Mouse (Mus musculus) lung, postnatal 14 days (tissue): ENCODE measurements around the gene B4galnt1.

Source experiments
- DNase-seq: peaks from one replicate; pipeline ENCODE4 v3.0.0; 2021

B4galnt1 gene

DNA sequence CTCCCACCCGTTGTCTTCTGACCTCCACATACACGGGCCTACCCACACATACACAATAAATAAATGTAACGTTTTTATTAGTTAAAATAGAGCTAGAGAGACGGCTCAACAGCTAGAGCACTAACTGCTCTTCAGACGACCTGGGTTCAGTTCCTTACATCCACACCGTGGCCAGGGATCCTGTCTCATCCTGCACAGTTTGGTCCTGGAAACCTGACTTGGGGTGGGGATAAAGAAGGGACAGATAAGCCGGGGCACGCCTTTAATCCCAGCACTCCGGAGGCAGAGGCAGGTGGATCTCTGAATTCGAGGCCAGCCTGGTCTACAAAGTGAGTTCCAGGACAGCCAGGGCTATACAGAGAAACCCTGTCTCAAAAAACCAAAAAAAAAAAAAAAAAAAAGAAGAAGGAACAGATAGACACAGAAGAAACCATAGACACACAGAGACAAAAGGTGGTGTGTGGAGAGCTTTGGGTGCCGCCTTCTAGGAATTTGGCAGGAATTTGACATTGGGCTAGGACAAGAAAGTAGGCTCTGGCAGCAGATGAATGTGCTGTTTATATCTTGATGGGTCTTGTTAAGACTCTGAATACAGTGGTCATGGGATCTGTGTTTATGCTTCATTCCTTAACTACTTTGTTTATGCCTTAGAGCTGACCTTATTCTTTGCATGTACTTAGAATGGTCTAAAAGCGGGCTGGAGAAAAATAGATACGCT is 48.8 kb downstream of the B4galnt1 start:
- DNase-seq = no peak

DNA sequence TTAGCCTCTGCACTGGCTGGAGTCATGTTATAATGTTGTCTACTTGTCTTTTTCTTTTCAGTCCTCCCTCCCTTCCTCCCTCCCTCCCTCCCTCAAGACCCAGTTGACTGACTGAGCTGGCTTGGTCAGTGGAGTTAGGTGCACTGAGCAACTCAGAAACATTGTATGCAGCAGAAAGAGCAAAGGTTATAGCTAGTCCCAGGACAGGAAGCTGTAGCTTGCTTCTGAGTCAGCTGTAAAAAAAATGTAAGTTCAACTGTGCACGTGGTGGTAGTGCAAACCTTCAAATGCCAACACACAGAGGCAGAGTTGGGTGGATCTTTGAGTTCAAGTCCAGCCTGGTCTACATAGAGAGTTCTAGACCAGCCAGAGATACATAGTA is 49.4 kb downstream of the B4galnt1 start:
- no peak for DNase-seq

DNA sequence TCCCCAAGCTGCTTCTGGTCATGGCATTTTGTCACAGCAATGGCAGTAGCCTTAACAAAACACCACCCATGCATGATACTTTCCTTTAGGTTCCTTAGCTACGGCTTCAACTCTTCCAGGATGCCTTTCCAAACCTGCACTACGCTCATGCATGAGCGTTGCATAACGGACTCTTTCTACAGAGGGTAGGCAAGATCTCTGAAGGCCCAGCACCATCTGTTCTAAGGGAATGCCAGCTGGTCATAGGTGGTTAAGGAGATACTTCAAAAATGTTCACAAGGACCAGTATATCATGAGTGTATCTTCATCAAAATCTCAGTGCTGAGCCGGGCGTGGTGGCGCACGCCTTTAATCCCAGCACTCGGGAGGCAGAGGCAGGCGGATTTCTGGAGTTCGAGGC is 51.4 kb downstream of the B4galnt1 start:
- no peak for DNase-seq

DNA sequence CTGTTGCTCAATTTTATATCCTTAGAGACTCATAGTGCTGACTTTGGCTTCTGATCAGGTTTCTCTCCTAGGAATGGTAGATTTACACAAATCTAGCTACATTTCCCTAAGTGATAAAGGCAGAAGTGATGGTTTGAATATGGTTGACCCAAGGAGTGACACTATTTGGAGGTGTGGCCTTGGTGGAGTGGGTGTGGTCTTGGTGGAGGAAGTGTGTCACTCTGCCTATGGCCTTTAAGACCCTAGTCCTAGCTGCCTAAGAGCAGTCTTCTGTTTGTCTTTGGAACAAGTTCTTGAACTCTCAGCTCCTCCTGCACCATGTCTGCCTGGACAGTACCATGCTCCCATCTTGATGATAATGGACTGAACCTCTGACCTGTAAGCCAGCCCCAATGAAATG is 52.2 kb downstream of the B4galnt1 start:
- no peak for DNase-seq

- no peak for DNase-seq
Measured at GRCm38 (mm10) chr10:127218339-127218738, 53.3 kb downstream of the B4galnt1 start.
